Mouse (Mus musculus) cerebellum, adult 9-10 months (tissue): ENCODE measurements around the gene Dcp1a.
A peak's percentile ranks its signal among the peaks of the same experiment; 100 is the strongest.
"Not testable (repeated sequence)": the region's sequence is repeated elsewhere in the genome, so short reads cannot be mapped to it uniquely, and the experiment has no call there.

Experiments
- DNase-seq: peaks from one replicate; pipeline ENCODE4 v3.0.0; 2022

Gene Dcp1a

GRCm38 (mm10) chr14:30523356-30523755 lies 44.0 kb downstream of the Dcp1a start:
- no peak for DNase-seq

- no peak for DNase-seq
Observed at GRCm38 (mm10) chr14:30528392-30528791, 49.1 kb downstream of the Dcp1a start.

GRCm38 (mm10) chr14:30528961-30529360 lies 49.6 kb downstream of the Dcp1a start:
- DNase-seq: no peak

GRCm38 (mm10) chr14:30529454-30529853 lies 50.1 kb downstream of the Dcp1a start:
- DNase-seq: no peak

GRCm38 (mm10) chr14:30530726-30531269 lies 51.5 kb downstream of the Dcp1a start:
- no peak for DNase-seq

GRCm38 (mm10) chr14:30531431-30531830 lies 52.1 kb downstream of the Dcp1a start:
- no peak for DNase-seq

GRCm38 (mm10) chr14:30531896-30532295 lies 52.6 kb downstream of the Dcp1a start:
- DNase-seq: no peak

- DNase-seq: no peak
Observed at GRCm38 (mm10) chr14:30533780-30534450, 54.6 kb downstream of the Dcp1a start.

- peak; percentile 52 for DNase-seq
Observed at GRCm38 (mm10) chr14:30541541-30541940, 62.2 kb downstream of the Dcp1a start.

- not testable (repeated sequence) for DNase-seq
Observed at GRCm38 (mm10) chr14:30543331-30543730, 64.0 kb downstream of the Dcp1a start.

GRCm38 (mm10) chr14:30548131-30548720 lies 68.9 kb downstream of the Dcp1a start, which contains the start of gene Tkt:
Tkt (plus strand) TSS chr14:30548359.
- DNase-seq: peak; percentile 72

GRCm38 (mm10) chr14:30548965-30549776 lies 69.8 kb downstream of the Dcp1a start:
- DNase-seq: peak; percentile 94

- DNase-seq: peak; percentile 41
Observed at GRCm38 (mm10) chr14:30549777-30550149, 70.4 kb downstream of the Dcp1a start.

GRCm38 (mm10) chr14:30550232-30551070 lies 71.1 kb downstream of the Dcp1a start:
- DNase-seq: no peak

- DNase-seq: no peak
Observed at GRCm38 (mm10) chr14:30551509-30551908, 72.2 kb downstream of the Dcp1a start.

GRCm38 (mm10) chr14:30551981-30552380 lies 72.6 kb downstream of the Dcp1a start:
- DNase-seq: no peak

- no peak for DNase-seq
Observed at GRCm38 (mm10) chr14:30553185-30553584, 73.8 kb downstream of the Dcp1a start.

- no peak for DNase-seq
Observed at GRCm38 (mm10) chr14:30556651-30557050, 77.3 kb downstream of the Dcp1a start.

GRCm38 (mm10) chr14:30557730-30558129 lies 78.4 kb downstream of the Dcp1a start:
- DNase-seq: no peak

- peak; percentile 65 for DNase-seq
Observed at GRCm38 (mm10) chr14:30559321-30559850, 80.1 kb downstream of the Dcp1a start.

- no peak for DNase-seq
Observed at GRCm38 (mm10) chr14:30560803-30561389, 81.6 kb downstream of the Dcp1a start.
